Mouse (Mus musculus) leukemia stem cell, adult 10-12 weeks (primary cell): Measurements from ENCODE around the gene Gm8011. TPM values are rescaled to one million over a fixed set of nuclear protein-coding genes. Genes with fewer than 3 reads are reported as not detected.

Source experiments
- polyA plus RNA-seq: library from polyadenylated mRNA; stranded (reverse); fragments of >175 nt; gene quantifications from 2 replicates; pipeline ENCODE4 v1.2.3, GENCODE M21; 2012; ENCODE audit warnings: low replicate concordance

The Gm8011 gene
- not detected in 2 replicates for polyA plus RNA-seq

DNA sequence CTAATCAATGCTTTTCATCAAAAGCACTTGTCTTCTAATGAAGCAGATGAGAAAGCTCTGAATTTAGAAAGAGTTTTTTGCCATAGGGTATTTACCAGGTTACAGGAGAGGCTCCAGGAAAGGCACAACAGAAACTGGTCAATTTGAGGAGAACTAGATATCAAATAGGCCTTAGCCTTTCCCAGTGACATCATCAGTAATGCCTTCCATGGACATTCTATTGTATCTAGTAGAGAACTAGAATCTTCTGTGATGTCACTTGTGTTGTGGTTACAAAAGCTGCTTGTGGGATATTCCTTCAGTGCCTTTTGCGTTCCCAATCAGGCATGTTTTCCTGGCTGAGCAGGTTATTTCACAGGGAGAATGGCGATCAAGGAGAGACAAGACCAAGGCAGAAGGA lies at the start of gene Gm8011:
Gene Gm8011 (plus strand): TSS at position 301 of the 400 bp plus-strand sequence.

DNA sequence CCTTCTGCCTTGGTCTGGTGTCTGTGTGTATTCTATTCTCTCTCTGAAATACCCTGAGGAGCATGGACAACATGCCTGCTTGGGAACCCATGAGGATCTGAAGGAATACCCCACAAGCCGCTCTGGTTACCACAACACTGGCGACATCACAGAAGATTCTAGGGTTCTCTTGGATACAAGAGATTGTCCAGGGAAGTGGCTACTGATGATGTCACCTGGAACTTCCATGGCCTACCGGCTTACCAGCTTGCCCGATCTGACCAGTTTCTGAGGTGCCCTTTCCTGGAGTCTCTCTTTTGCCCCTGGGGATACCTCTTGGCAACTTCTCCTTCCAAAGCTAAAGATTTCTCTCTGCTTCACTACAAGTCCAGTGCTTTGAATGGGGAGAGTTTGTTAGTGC lies 24.1 kb upstream of the Gm8011 start, which contains the start of gene Gm8005:
Gene Gm8005 (minus strand): TSS at position 101 of the 400 bp plus-strand sequence.

GRCm38 (mm10) chr14:42502249-42502648 lies 38.6 kb downstream of the Gm8011 start, which contains the start of gene Gm8020:
Gm8020 (minus strand) TSS chr14:42502349.

Other genes with a start within 250 kb of the Gm8011 start
- gene Gm17026, start 203.8 kb upstream of the Gm8011 start, polyA plus RNA-seq = not detected in 2 replicates
- not detected in 2 replicates for gene Gm9611, start 166.5 kb upstream of the Gm8011 start, polyA plus RNA-seq
- not detected in 2 replicates for gene Gm7995, start 153.7 kb upstream of the Gm8011 start, polyA plus RNA-seq
- gene Gm8005, start 24.2 kb upstream of the Gm8011 start, polyA plus RNA-seq = not detected in 2 replicates
- gene Gm8020, start 38.5 kb downstream of the Gm8011 start, polyA plus RNA-seq = not detected in 2 replicates
- not detected in 2 replicates for gene Gm8024, start 60.4 kb downstream of the Gm8011 start, polyA plus RNA-seq
- not detected in 2 replicates for gene Gm17124, start 136.0 kb downstream of the Gm8011 start, polyA plus RNA-seq
- not detected in 2 replicates for gene Gm3633, start 178.0 kb downstream of the Gm8011 start, polyA plus RNA-seq
- not detected in 2 replicates for gene Gm10378, start 192.1 kb downstream of the Gm8011 start, polyA plus RNA-seq